Mouse (Mus musculus) cerebellum, postnatal 25 days (tissue): ENCODE results near the gene Kdm6b.

Experiments used
- DNase-seq, 2 experiments: peaks; one replicate each; pipeline ENCODE4 v3.0.0; 2021; ENCODE audit warnings: mixed read lengths in 2 of 2

The Kdm6b gene

GRCm38 (mm10) chr11:69413221-69414181 lies at the start of gene Kdm6b:
Gene Kdm6b (minus strand): TSS chr11:69413675.
- DNase-seq: peak; percentile 67 to 79

- no peak for DNase-seq
Measured at GRCm38 (mm10) chr11:69461568-69461967, 48.1 kb upstream of the Kdm6b start.

- DNase-seq: no peak
Measured at GRCm38 (mm10) chr11:69459883-69460282, 46.4 kb upstream of the Kdm6b start.

- DNase-seq: no peak
Measured at GRCm38 (mm10) chr11:69457006-69457579, 43.6 kb upstream of the Kdm6b start.

GRCm38 (mm10) chr11:69452114-69452867 lies 38.8 kb upstream of the Kdm6b start:
- DNase-seq: no peak

- no peak for DNase-seq
Measured at GRCm38 (mm10) chr11:69447299-69447698, 33.8 kb upstream of the Kdm6b start.

- no peak for DNase-seq
Measured at GRCm38 (mm10) chr11:69443328-69443727, 29.9 kb upstream of the Kdm6b start.

- DNase-seq: no peak
Measured at GRCm38 (mm10) chr11:69437291-69437690, 23.8 kb upstream of the Kdm6b start.

- DNase-seq: no peak
Measured at GRCm38 (mm10) chr11:69433189-69433588, 19.7 kb upstream of the Kdm6b start.

GRCm38 (mm10) chr11:69432640-69432982 lies 19.1 kb upstream of the Kdm6b start:
- no peak for DNase-seq

GRCm38 (mm10) chr11:69431829-69432639 lies 18.6 kb upstream of the Kdm6b start:
- DNase-seq: peak; percentile 78 to 89

GRCm38 (mm10) chr11:69430631-69431030 lies 17.2 kb upstream of the Kdm6b start:
- DNase-seq: no peak

- peak in 1 of 2 experiments; percentile 49 for DNase-seq
Measured at GRCm38 (mm10) chr11:69429313-69429712, 15.8 kb upstream of the Kdm6b start.

GRCm38 (mm10) chr11:69428751-69429150 lies 15.3 kb upstream of the Kdm6b start:
- no peak for DNase-seq

GRCm38 (mm10) chr11:69426246-69426645 lies 12.8 kb upstream of the Kdm6b start:
- no peak for DNase-seq

- no peak for DNase-seq
Measured at GRCm38 (mm10) chr11:69423885-69424284, 10.4 kb upstream of the Kdm6b start.

GRCm38 (mm10) chr11:69422842-69423241 lies 9.4 kb upstream of the Kdm6b start:
- DNase-seq: peak in 1 of 2 experiments; percentile 17

- peak in 1 of 2 experiments; percentile 14 for DNase-seq
Measured at GRCm38 (mm10) chr11:69421131-69421977, 7.9 kb upstream of the Kdm6b start.

GRCm38 (mm10) chr11:69420554-69421000 lies 7.1 kb upstream of the Kdm6b start:
- DNase-seq: no peak

GRCm38 (mm10) chr11:69419813-69420553 lies 6.5 kb upstream of the Kdm6b start:
- peak; percentile 30 to 59 for DNase-seq

- DNase-seq: peak; percentile 54 to 67
Measured at GRCm38 (mm10) chr11:69419443-69419812, 6.0 kb upstream of the Kdm6b start.
